Mouse (Mus musculus): ENCODE measurements at regions not wholly inside any gene's neighbourhood (a gene's known extent, or its start where the extent isn't known, plus 50 kb on each side); places are given as distances from the start of the nearest gene placed in this dataset.

DNA sequence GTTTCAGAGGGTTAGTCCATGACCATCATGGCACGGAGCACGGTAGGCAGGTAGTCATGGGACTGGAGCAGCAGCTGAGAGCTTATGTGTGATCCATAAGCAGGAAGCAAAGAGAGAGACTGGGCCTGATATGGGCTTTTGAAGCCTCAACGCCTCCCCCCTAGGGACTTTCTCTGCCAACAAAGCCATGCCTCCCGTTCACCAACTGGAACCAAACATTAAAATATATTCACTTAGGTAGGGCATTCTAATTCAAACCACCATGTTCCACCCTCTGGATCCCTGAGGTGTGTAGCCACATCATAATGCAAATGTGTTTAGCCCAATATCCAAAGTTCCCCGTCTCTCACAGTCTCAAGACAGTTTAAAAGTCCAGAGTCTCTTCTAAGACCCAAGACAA, 85.3 kb upstream of the Ltbp1 start:
- Histone ChIP-seq H3K9ac (replicated peaks; ENCODE audit: low read depth) (no peak overlapping the region), H3K27ac (ENCODE audit: low read length) (no peak overlapping the region), H3K36me3 (ENCODE audit: insufficient read depth, low read length) (no peaks in the 10 kb centered on the region), H3K4me3 (ENCODE audit: low read depth, low read length) (no peak overlapping the region), H3K4me2 (replicated peaks; ENCODE audit: low read depth, low read length) (no peak overlapping the region), H3K27me3 (replicated peaks; ENCODE audit: insufficient read depth, low read length) (no peaks in the 10 kb centered on the region), H3K9me3 (ENCODE audit: low read length) (peaks cover 4% of the 10 kb centered on the region; the same call in 1 of the 2 replicates), H3K4me1 (ENCODE audit: insufficient read depth, low read depth, low read length) (no peaks in the 10 kb centered on the region)
- no peak for DNase-seq (ENCODE audit: low spot score)
- ATAC-seq, result no peak
- 93% methylated on average over 5 of the region's 5 CpGs for WGBS
- TF ChIP-seq EP300 (IDR thresholded peaks at IDR 0.05), result no peak
- TF ChIP-seq CTCF (IDR thresholded peaks at IDR 0.05), result no peak

DNA sequence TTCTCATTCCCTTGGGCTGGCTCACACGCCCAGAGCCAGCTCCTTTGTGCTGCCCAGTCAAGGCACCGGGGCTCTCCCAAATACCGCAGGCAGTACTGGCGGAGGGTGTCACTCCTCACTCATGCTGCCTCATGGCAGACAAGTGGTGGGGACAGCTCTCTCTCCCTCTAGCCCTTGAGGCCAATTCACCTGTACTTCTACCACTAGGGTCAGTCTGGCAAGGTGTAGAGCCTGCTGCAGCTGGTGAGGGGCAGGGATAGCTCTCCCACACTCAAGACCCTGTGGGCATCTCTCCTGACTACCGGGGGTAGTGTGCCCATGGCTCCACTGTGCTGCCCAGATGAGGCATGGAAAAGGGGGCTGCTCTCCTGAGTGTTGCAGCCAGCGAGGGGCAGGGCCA, 84.0 kb upstream of the Ltbp1 start:
- ATAC-seq, result 0 out of 2 replicates have a peak, but pooled peaks have one; percentile 13
- no peak for TF ChIP-seq CTCF (IDR thresholded peaks at IDR 0.05)
- no peak for TF ChIP-seq EP300 (IDR thresholded peaks at IDR 0.05)

GRCm38 (mm10) chr17:74922016-74922415, 83.4 kb upstream of the Ltbp1 start:
- 53% methylated on average over 4 of the region's 4 CpGs for WGBS
- H3K27me3 ChIP-seq (replicated peaks; ENCODE audit: insufficient read depth, low read length), result no peaks in the 10 kb centered on the region
- H3K4me2 ChIP-seq (replicated peaks; ENCODE audit: low read depth, low read length), result no peak overlapping the region
- DNase-seq (ENCODE audit: low spot score) (no peak), ATAC-seq (peak; percentile 14)
- no peak for TF ChIP-seq EP300 (IDR thresholded peaks at IDR 0.05)
- no peak for TF ChIP-seq CTCF (IDR thresholded peaks at IDR 0.05)
- H3K9me3 ChIP-seq (ENCODE audit: low read length), result no peaks in the 10 kb centered on the region
- no peaks in the 10 kb centered on the region for H3K36me3 ChIP-seq (ENCODE audit: insufficient read depth, low read length)
- no peak overlapping the region for H3K4me3 ChIP-seq (ENCODE audit: low read depth, low read length)
- H3K4me1 ChIP-seq (ENCODE audit: insufficient read depth, low read depth, low read length), result no peaks in the 10 kb centered on the region
- H3K9ac ChIP-seq (replicated peaks; ENCODE audit: low read depth), result no peak overlapping the region
- no peak overlapping the region for H3K27ac ChIP-seq (ENCODE audit: low read length)

More for the DNA sequence above, 84.0 kb upstream of the Ltbp1 start:
- no peaks in the 10 kb centered on the region for H3K27me3 ChIP-seq (replicated peaks; ENCODE audit: insufficient read depth, low read length)
- H3K36me3 ChIP-seq (ENCODE audit: insufficient read depth, low read length), result no peaks in the 10 kb centered on the region
- no peak overlapping the region for H3K27ac ChIP-seq (ENCODE audit: low read length)
- H3K9me3 ChIP-seq (ENCODE audit: low read length), result peaks cover 4% of the 10 kb centered on the region; the same call in 1 of the 2 replicates
- H3K9ac ChIP-seq (replicated peaks; ENCODE audit: low read depth), result no peak overlapping the region
- H3K4me2 ChIP-seq (replicated peaks; ENCODE audit: low read depth, low read length), result no peak overlapping the region
- no peak for DNase-seq (ENCODE audit: low spot score)
- no peaks in the 10 kb centered on the region for H3K4me1 ChIP-seq (ENCODE audit: insufficient read depth, low read depth, low read length)
- H3K4me3 ChIP-seq (ENCODE audit: low read depth, low read length), result no peak overlapping the region
- WGBS, result 88% methylated on average over 6 of the region's 6 CpGs

- no peak overlapping the region for H3K9ac ChIP-seq (replicated peaks; ENCODE audit: low read depth)
- H3K9me3 ChIP-seq (ENCODE audit: low read length), result no peaks in the 10 kb centered on the region
- peak; percentile 67 for TF ChIP-seq EP300 (IDR thresholded peaks at IDR 0.05)
- TF ChIP-seq CTCF (IDR thresholded peaks at IDR 0.05), result no peak
- H3K4me1 ChIP-seq (ENCODE audit: insufficient read depth, low read depth, low read length), result no peaks in the 10 kb centered on the region
- ATAC-seq (peak; percentile 92), DNase-seq (ENCODE audit: low spot score) (peak; percentile 83)
- no peak overlapping the region for H3K4me3 ChIP-seq (ENCODE audit: low read depth, low read length)
- H3K4me2 ChIP-seq (replicated peaks; ENCODE audit: low read depth, low read length), result no peak overlapping the region
- H3K27ac ChIP-seq (ENCODE audit: low read length), result no peak overlapping the region
- 45% methylated on average over 3 of the region's 3 CpGs for WGBS
- H3K27me3 ChIP-seq (replicated peaks; ENCODE audit: insufficient read depth, low read length), result no peaks in the 10 kb centered on the region
- H3K36me3 ChIP-seq (ENCODE audit: insufficient read depth, low read length), result no peaks in the 10 kb centered on the region
Observed at GRCm38 (mm10) chr17:74922591-74922990, 82.8 kb upstream of the Ltbp1 start.

DNA sequence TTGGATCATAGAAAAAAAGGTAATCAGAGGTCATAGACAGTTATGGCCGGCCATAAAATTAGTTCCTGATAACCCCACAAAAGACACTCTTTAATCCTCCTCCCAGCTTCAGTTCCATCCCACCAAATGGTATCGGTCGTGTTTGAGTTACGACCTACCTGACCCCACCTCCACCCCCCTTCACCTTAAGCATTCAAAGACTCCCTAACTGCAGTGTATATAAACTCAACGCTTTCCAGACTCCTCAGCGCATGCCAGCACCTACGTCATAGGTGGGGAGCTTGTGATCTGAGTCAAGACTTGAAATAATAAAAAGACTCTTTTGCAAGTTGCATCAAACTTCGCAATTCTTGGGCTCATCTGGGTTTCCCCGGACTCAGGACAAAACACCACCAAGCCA, 82.3 kb upstream of the Ltbp1 start:
- WGBS, result 49% methylated on average over 9 of the region's 9 CpGs

GRCm38 (mm10) chr17:74925131-74925530, 80.2 kb upstream of the Ltbp1 start:
- Histone ChIP-seq H3K36me3 (ENCODE audit: insufficient read depth, low read length) (no peaks in the 10 kb centered on the region), H3K9ac (replicated peaks; ENCODE audit: low read depth) (no peak overlapping the region), H3K27ac (ENCODE audit: low read length) (no peak overlapping the region), H3K27me3 (replicated peaks; ENCODE audit: insufficient read depth, low read length) (no peaks in the 10 kb centered on the region), H3K4me1 (ENCODE audit: insufficient read depth, low read depth, low read length) (no peaks in the 10 kb centered on the region), H3K4me3 (ENCODE audit: low read depth, low read length) (no peak overlapping the region), H3K9me3 (ENCODE audit: low read length) (no peaks in the 10 kb centered on the region), H3K4me2 (replicated peaks; ENCODE audit: low read depth, low read length) (no peak overlapping the region)
- ATAC-seq, result no peak
- no peak for DNase-seq (ENCODE audit: low spot score)
- TF ChIP-seq EP300 (IDR thresholded peaks at IDR 0.05), result no peak
- no peak for TF ChIP-seq CTCF (IDR thresholded peaks at IDR 0.05)
- 84% methylated on average over 6 of the region's 6 CpGs for WGBS

More for the DNA sequence above, 82.3 kb upstream of the Ltbp1 start:
- ATAC-seq (peak; percentile 27; the same call in 1 of the 2 replicates), DNase-seq (ENCODE audit: low spot score) (peak; percentile 33)
- Histone ChIP-seq H3K27me3 (replicated peaks; ENCODE audit: insufficient read depth, low read length) (no peaks in the 10 kb centered on the region), H3K27ac (ENCODE audit: low read length) (no peak overlapping the region), H3K4me1 (ENCODE audit: insufficient read depth, low read depth, low read length) (no peaks in the 10 kb centered on the region), H3K9ac (replicated peaks; ENCODE audit: low read depth) (no peak overlapping the region), H3K4me3 (ENCODE audit: low read depth, low read length) (no peak overlapping the region), H3K9me3 (ENCODE audit: low read length) (no peaks in the 10 kb centered on the region), H3K36me3 (ENCODE audit: insufficient read depth, low read length) (no peaks in the 10 kb centered on the region), H3K4me2 (replicated peaks; ENCODE audit: low read depth, low read length) (no peak overlapping the region)
- TF ChIP-seq CTCF (IDR thresholded peaks at IDR 0.05) (no peak), EP300 (IDR thresholded peaks at IDR 0.05) (no peak)

- no peak overlapping the region for H3K4me3 ChIP-seq (ENCODE audit: low read depth, low read length)
- no peak overlapping the region for H3K4me2 ChIP-seq (replicated peaks; ENCODE audit: low read depth, low read length)
- H3K9me3 ChIP-seq (ENCODE audit: low read length), result no peaks in the 10 kb centered on the region
- DNase-seq (ENCODE audit: low spot score) (no peak), ATAC-seq (no peak)
- TF ChIP-seq CTCF (IDR thresholded peaks at IDR 0.05) (no peak), EP300 (IDR thresholded peaks at IDR 0.05) (no peak)
- H3K36me3 ChIP-seq (ENCODE audit: insufficient read depth, low read length), result no peaks in the 10 kb centered on the region
- no peak overlapping the region for H3K9ac ChIP-seq (replicated peaks; ENCODE audit: low read depth)
- H3K27me3 ChIP-seq (replicated peaks; ENCODE audit: insufficient read depth, low read length), result no peaks in the 10 kb centered on the region
- no peaks in the 10 kb centered on the region for H3K4me1 ChIP-seq (ENCODE audit: insufficient read depth, low read depth, low read length)
- H3K27ac ChIP-seq (ENCODE audit: low read length), result no peak overlapping the region
- WGBS, result 50% methylated on average over 5 of the region's 5 CpGs
Observed at GRCm38 (mm10) chr17:74927981-74928380, 77.4 kb upstream of the Ltbp1 start.

Measured in lung, postnatal 0 days (tissue).